Comparison of ENCODE assay signal across 1 mouse cellular context in genomic region chr8:84722530-84722849, GRCm38 (mm10).
TF ChIP-seq lines count a peak whose summit lies in the region.

No protein-coding gene starts in this region.

TF ChIP-seq in MEL, 35 proteins besides CTCF, POLR2A, EP300 and RAD21 (continued from another document):
- TF ChIP-seq MYB (IDR thresholded peaks at IDR 0.05; ENCODE audit: low read depth, low read length) (no peak), BHLHE40 (IDR thresholded peaks at IDR 0.05; ENCODE audit: borderline replicate concordance, low read depth, low read length) (no peak), NRF1 (IDR thresholded peaks at IDR 0.05; ENCODE audit: insufficient read depth, low read depth, low read length, poor library complexity, severe bottlenecking) (no peak), E2F4 (IDR thresholded peaks at IDR 0.05; ENCODE audit: borderline replicate concordance, low read depth, low read length) (no peak), NELFE (IDR thresholded peaks at IDR 0.05; ENCODE audit: low read depth, low read length) (no peak), CHD2 (IDR thresholded peaks at IDR 0.05; ENCODE audit: low read length) (no peak), TCF12 (IDR thresholded peaks at IDR 0.05; ENCODE audit: low read depth, low read length) (no peak), USF2 (IDR thresholded peaks at IDR 0.05; ENCODE audit: borderline replicate concordance in 1 of 2, insufficient read depth in 1 of 2, low read depth in 1 of 2, low read length in 2 of 2) (no peak), MYC (IDR thresholded peaks at IDR 0.05; ENCODE audit: low read depth, low read length) (no peak)
